Mouse (Mus musculus) spleen, adult 2 months (tissue): ENCODE data around the gene Alyref2. TPM values are rescaled to one million over a fixed set of nuclear protein-coding genes. Genes with fewer than 3 reads are reported as not detected.

ENCODE experiments used
- DNase-seq, 2 experiments: peaks; one replicate each; pipeline versions ENCODE4 v3.0.0 to v3.0.0-alpha.2; 2012 to 2021; ENCODE audit warnings: low spot score in 2 of 2, low read depth in 1 of 2
- H3K27ac ChIP-seq: fragments of 200-500 bp; 2 replicates; pipeline ENCODE4 v1.5.1; 2012; ENCODE audit warnings: low read length, inconsistent platforms; ENCODE audit not compliant: insufficient read depth
- H3K27me3 ChIP-seq: fragments of 200-500 bp; 2 replicates; pipeline ENCODE4 v1.6.1; 2012; ENCODE audit warnings: mild to moderate bottlenecking, moderate library complexity, low read length, inconsistent platforms; ENCODE audit not compliant: control insufficient read depth, insufficient read depth
- H3K36me3 ChIP-seq: fragments of 200-500 bp; 2 replicates; pipeline ENCODE4 v1.6.1; 2012; ENCODE audit warnings: mild to moderate bottlenecking, low read length, inconsistent platforms; ENCODE audit not compliant: control insufficient read depth, insufficient read depth
- H3K4me1 ChIP-seq: fragments of 200-500 bp; 2 replicates; pipeline ENCODE4 v1.6.1; 2011; ENCODE audit warnings: inconsistent platforms; ENCODE audit not compliant: control insufficient read depth, insufficient read depth, insufficient read length
- H3K4me3 ChIP-seq: fragments of 200-500 bp; 2 replicates; pipeline ENCODE4 v1.5.1; 2011; ENCODE audit warnings: mild to moderate bottlenecking, inconsistent platforms; ENCODE audit not compliant: insufficient read depth, insufficient read length; ENCODE audit errors: extremely low read depth
- CTCF ChIP-seq: fragments of 200-500 bp; IDR thresholded peaks from 2 replicates; pipeline ENCODE4 v1.5.1; 2011; ENCODE audit warnings: mild to moderate bottlenecking, inconsistent platforms; ENCODE audit not compliant: insufficient read depth, insufficient read length, insufficient replicate concordance; ENCODE audit errors: extremely low read depth
- POLR2A ChIP-seq: fragments of 200-500 bp; IDR thresholded peaks from 2 replicates; pipeline ENCODE4 v1.6.1; 2011; ENCODE audit warnings: low read depth, low read length, inconsistent platforms
- WGBS: fragments of 180-500 bp; shearing (Covaris S2); methylation state at CpG from one replicate; pipeline ENCODE4 v1.1.7; 2018; 5-methylcytosine and 5-hydroxymethylcytosine counted together
- polyA plus RNA-seq: library from polyadenylated mRNA; depleted of rRNA; stranded (reverse); fragments of >200 nt; gene quantifications from 2 replicates; pipeline ENCODE4 v1.2.3, GENCODE M21; 2012; rRNA removed

The Alyref2 gene
- polyA plus RNA-seq, 1 experiment: 5.1 TPM

DNA sequence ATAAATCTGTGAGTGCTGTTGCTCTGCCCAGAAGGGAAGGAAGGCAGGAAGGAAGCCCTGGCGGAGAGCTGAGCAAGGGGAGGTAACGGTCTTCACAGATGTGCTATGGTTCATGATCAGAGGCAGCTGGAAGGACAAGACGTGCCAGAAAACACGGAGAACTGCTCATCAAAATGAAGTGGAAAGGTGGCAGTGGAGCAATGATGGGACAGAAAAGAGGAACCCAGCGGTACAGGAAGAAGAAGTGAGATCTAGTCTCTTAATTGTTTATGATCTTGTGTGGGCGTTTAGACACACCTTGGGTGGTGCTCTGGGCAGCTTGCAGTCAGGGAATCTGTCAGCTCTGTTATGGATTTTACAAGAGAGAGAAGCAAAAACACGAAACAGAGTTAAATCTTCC is 48.0 kb downstream of the Alyref2 start:
- DNase-seq: peak; percentile 39 to 45
- Histone ChIP-seq H3K27ac (peak overlapping the region; percentile 69), H3K4me1 (peaks cover 5% of the 10 kb centered on the region; the same call in 1 of the 2 replicates), H3K27me3 (no peaks in the 10 kb centered on the region), H3K36me3 (no peaks in the 10 kb centered on the region), H3K4me3 (no peak overlapping the region)
- TF ChIP-seq CTCF: no peak
- TF ChIP-seq POLR2A: peak; percentile 6; the same call in 1 of the 2 replicates
- 8% methylated on average over 7 of the region's 7 CpGs for WGBS

DNA sequence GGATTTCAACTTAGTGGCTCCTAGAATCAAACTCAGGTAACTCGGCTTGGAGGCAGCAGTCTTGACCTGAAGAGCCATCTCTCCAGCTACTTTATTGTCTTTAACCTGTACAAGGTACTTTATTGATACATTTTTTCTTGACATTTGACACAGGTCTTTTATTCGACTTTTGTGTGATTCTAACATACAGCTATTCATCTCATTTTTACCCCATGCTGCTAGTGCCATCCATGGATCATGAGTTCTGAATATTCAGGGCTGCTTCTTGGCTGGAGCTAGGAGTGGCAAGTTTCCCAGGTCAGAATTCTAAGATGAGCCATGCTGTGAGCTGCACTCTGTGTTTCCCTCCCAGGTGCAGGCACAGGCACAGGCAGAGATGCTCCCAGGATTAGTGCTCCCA is 49.0 kb downstream of the Alyref2 start:
- DNase-seq: no peak
- Histone ChIP-seq H3K27me3 (no peaks in the 10 kb centered on the region), H3K4me1 (peaks cover 5% of the 10 kb centered on the region; the same call in 1 of the 2 replicates), H3K36me3 (no peaks in the 10 kb centered on the region), H3K27ac (peak overlapping the region; percentile 10), H3K4me3 (no peak overlapping the region)
- WGBS: 85% methylated on average over 2 of the region's 2 CpGs
- no peak for TF ChIP-seq POLR2A
- TF ChIP-seq CTCF: no peak

DNA sequence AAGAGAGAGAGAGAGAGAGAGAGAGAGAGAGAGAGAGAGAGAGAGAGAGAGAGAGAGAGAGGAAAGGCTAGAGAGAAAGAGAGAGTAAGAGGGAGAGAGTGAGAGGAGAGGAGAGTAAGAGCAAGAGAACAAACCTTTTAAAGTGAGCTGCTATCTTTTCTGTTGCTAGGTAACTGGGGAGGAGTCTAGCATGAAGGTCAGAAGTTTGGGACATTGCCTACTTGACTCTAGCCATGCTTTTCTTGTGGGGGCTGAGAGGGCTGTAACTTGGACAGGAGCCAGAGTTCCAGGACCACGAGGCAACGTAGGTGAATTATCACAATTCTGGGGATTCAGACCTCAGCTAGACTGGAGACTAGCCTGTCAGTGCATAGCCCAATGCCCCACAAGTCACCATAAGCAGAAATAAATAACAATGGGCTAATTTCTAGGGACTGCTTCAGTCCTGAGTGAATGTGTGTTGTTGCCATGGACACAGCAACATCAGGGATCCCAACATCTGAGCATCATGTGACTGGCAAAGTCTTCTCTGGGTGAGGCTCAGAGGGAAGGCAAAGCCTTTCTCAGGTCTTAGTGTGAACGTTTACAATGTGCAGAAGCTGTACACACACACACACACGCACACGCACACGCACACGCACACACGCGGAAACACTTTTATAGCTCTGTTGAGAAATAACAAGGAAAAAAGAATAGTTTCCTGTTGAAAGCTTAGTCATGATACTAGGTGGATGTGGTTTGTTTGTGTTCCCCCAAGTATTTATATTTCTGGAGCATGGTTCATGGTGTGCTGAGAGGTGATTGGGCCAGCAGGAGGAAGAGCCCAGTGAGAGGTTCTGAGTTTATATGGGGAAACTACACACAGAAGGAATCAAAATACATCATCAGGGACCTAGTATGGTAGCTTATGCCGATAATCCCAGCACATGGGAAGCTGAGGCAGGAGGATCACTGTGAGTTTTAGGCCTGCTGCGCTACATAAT is 50.4 kb downstream of the Alyref2 start:
- TF ChIP-seq CTCF (no peak), POLR2A (no peak)
- DNase-seq: no peak
- Histone ChIP-seq H3K4me3 (no peak overlapping the region), H3K27ac (no peak overlapping the region), H3K36me3 (no peaks in the 10 kb centered on the region), H3K4me1 (peaks cover 11% of the 10 kb centered on the region; the same call in 1 of the 2 replicates), H3K27me3 (no peaks in the 10 kb centered on the region)
- WGBS: 72% methylated on average over 11 of the region's 11 CpGs

Other genes starting within 250 kb of the Alyref2 start
- gene B4galt3, start 233.2 kb upstream of the Alyref2 start, polyA plus RNA-seq: 59.5 and 67.8 TPM in 2 replicates
- 64.6 and 66.0 TPM in 2 replicates for gene Ppox, start 222.3 kb upstream of the Alyref2 start, polyA plus RNA-seq
- 40.9 and 46.4 TPM in 2 replicates for gene Usp21, start 215.5 kb upstream of the Alyref2 start, polyA plus RNA-seq
- gene Ufc1, start 208.5 kb upstream of the Alyref2 start, polyA plus RNA-seq: 9.8 and 11.1 TPM in 2 replicates
- gene Dedd, start 174.3 kb upstream of the Alyref2 start, polyA plus RNA-seq: 25.7 and 29.3 TPM in 2 replicates
- 22.6 and 25.9 TPM in 2 replicates for gene Nit1, start 157.8 kb upstream of the Alyref2 start, polyA plus RNA-seq
- gene Pfdn2, start 157.8 kb upstream of the Alyref2 start, polyA plus RNA-seq: 8.5 TPM in 2 replicates
- 0.20 and 0.62 TPM in 2 replicates for gene Klhdc9, start 142.7 kb upstream of the Alyref2 start, polyA plus RNA-seq
- 1.4 and 2.0 TPM in 2 replicates for gene Nectin4, start 133.4 kb upstream of the Alyref2 start, polyA plus RNA-seq
- gene Arhgap30, start 114.5 kb upstream of the Alyref2 start, polyA plus RNA-seq: 79.5 and 88.3 TPM in 2 replicates
- 130 and 132 TPM in 2 replicates for gene Usf1, start 92.2 kb upstream of the Alyref2 start, polyA plus RNA-seq
- gene Tstd1, start 84.6 kb upstream of the Alyref2 start, polyA plus RNA-seq: 3.1 and 4.1 TPM in 2 replicates
- gene F11r, start 65.9 kb upstream of the Alyref2 start, polyA plus RNA-seq: 8.8 and 9.6 TPM in 2 replicates
- 1.3 TPM in 1 of 2 replicates, not detected in the other for gene Itln1, start 31.8 kb downstream of the Alyref2 start, polyA plus RNA-seq
- gene Cd244a, start 55.7 kb downstream of the Alyref2 start, polyA plus RNA-seq: 5.7 and 6.8 TPM in 2 replicates
- gene Ly9, start 103.9 kb downstream of the Alyref2 start, polyA plus RNA-seq: 23.8 and 27.7 TPM in 2 replicates
- 9.6 and 12.3 TPM in 2 replicates for gene Slamf7, start 149.6 kb downstream of the Alyref2 start, polyA plus RNA-seq
- 46.1 and 50.3 TPM in 2 replicates for gene Cd48, start 178.5 kb downstream of the Alyref2 start, polyA plus RNA-seq